Mouse (Mus musculus) heart, embryonic 10.5 days (tissue): ENCODE data around the gene Cpeb3. TPM values are rescaled to one million over a fixed set of nuclear protein-coding genes. Genes with fewer than 3 reads are reported as not detected.

Source experiments
- DNase-seq: peaks from one replicate; pipeline ENCODE4 v3.0.0-alpha.2; 2017; ENCODE audit warnings: low spot score
- H3K27ac ChIP-seq: fragments of 300-500 bp; sonication (generic); 2 replicates; pipeline ENCODE4 v1.5.1; 2016; ENCODE audit warnings: mild to moderate bottlenecking
- H3K27me3 ChIP-seq: fragments of 300-500 bp; sonication (generic); 2 replicates; pipeline ENCODE4 v1.6.1; 2016; ENCODE audit warnings: mild to moderate bottlenecking; ENCODE audit not compliant: poor library complexity, insufficient read depth, severe bottlenecking
- H3K36me3 ChIP-seq: fragments of 300-500 bp; sonication (generic); 2 replicates; pipeline ENCODE4 v1.6.1; 2016; ENCODE audit warnings: mild to moderate bottlenecking, moderate library complexity
- H3K4me1 ChIP-seq: fragments of 300-500 bp; sonication (generic); 2 replicates; pipeline ENCODE4 v1.6.1; 2016; ENCODE audit warnings: mild to moderate bottlenecking
- H3K4me3 ChIP-seq: fragments of 300-500 bp; sonication (generic); 2 replicates; pipeline ENCODE4 v1.5.1; 2016; ENCODE audit warnings: mild to moderate bottlenecking, moderate library complexity
- H3K9me3 ChIP-seq: fragments of 300-500 bp; sonication (generic); 2 replicates; pipeline ENCODE4 v1.6.1; 2016; ENCODE audit warnings: mild to moderate bottlenecking, moderate library complexity
- WGBS: fragments of 180-500 bp; shearing (Covaris S2); methylation state at CpG from one replicate; pipeline ENCODE4 v1.1.7; 2016; 5-methylcytosine and 5-hydroxymethylcytosine counted together
- polyA plus RNA-seq: library from polyadenylated mRNA; unstranded; fragments of >200 nt; fragmentation: Nextera tagmentation; extraction: Ambion mirVana; gene quantifications from 2 replicates; pipeline ENCODE4 v1.2.1, GENCODE M21; 2016

Cpeb3 gene
- polyA plus RNA-seq, 1 experiment from 2014 or later: 2.6 TPM

DNA sequence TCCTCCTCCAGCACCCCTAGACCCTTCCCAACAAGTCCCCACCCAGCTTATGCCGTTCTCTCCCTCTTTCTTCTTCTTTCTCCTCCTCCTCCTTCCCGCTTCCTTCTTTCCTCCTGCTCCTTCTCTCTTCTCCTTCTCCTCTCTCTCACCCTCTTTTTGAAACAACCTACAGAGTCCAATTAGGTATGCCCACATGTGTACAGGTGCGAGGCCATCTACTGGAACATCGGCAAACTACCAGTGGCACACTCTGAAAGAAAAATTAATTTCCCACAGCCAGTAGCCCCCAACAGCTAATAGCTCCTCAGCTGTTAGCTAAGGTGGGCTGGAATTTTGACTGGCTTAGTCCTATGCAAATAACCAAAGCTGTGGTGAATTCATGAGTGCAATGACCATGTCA lies 139.2 kb downstream of the Cpeb3 start:
- H3K27ac ChIP-seq: no peak overlapping the region
- 85% methylated on average over 4 of the region's 4 CpGs for WGBS
- H3K27me3 ChIP-seq: no peaks in the 10 kb centered on the region
- H3K4me3 ChIP-seq: no peak overlapping the region
- no peaks in the 10 kb centered on the region for H3K36me3 ChIP-seq
- peaks cover 1% of the 10 kb centered on the region; the same call in 1 of the 2 replicates for H3K4me1 ChIP-seq
- H3K9me3 ChIP-seq: no peaks in the 10 kb centered on the region
- DNase-seq: no peak

DNA sequence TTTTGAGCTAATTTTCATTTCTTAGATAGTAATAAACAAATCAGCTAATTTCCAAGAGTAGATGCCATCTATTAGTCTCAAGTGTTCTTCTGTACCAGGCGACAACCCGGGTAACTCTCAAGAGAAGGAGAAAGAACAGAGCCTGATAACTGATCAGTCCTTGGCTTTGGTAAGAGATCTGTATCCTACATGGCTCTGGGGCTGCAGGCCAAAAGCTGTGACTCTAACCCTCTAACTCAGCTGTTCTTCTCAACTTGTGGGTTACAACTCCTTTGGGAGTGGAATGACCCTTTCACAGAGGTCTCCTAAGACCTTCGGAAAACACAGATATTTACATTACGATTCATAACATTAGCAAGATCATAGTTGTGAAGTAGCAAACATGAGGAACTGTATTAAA lies 148.3 kb downstream of the Cpeb3 start:
- H3K27ac ChIP-seq: no peak overlapping the region
- no peak for DNase-seq
- WGBS: 79% methylated on average over 4 of the region's 4 CpGs
- 0 out of 2 replicates have a peak, but pooled peaks cover 7% of the 10 kb centered on the region for H3K4me1 ChIP-seq
- H3K9me3 ChIP-seq: no peaks in the 10 kb centered on the region
- H3K27me3 ChIP-seq: no peaks in the 10 kb centered on the region
- H3K4me3 ChIP-seq: no peak overlapping the region
- H3K36me3 ChIP-seq: no peaks in the 10 kb centered on the region

DNA sequence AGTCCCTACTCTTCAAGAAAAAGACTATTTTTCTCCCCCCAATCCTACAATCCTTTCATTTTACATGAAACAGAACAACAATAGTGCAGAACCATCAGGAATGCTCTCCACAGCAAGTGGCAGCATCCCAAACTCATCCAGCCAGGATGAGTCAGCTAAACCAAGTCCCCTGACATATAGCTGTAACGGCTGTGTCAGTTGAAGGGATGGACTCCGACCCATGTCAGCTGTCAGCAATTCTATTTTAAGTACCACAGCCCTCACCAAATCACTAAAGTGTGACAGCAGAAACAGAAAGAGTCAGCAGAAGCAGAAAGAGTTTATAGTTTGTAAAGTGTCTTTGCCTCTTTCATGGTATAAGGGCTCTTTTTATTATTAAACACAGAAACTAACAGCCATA lies 148.8 kb downstream of the Cpeb3 start:
- no peaks in the 10 kb centered on the region for H3K9me3 ChIP-seq
- H3K4me1 ChIP-seq: 0 out of 2 replicates have a peak, but pooled peaks cover 7% of the 10 kb centered on the region
- no peak overlapping the region for H3K4me3 ChIP-seq
- H3K36me3 ChIP-seq: no peaks in the 10 kb centered on the region
- no peak overlapping the region for H3K27ac ChIP-seq
- DNase-seq: no peak
- WGBS: 31% methylated on average over 2 of the region's 2 CpGs
- no peaks in the 10 kb centered on the region for H3K27me3 ChIP-seq

DNA sequence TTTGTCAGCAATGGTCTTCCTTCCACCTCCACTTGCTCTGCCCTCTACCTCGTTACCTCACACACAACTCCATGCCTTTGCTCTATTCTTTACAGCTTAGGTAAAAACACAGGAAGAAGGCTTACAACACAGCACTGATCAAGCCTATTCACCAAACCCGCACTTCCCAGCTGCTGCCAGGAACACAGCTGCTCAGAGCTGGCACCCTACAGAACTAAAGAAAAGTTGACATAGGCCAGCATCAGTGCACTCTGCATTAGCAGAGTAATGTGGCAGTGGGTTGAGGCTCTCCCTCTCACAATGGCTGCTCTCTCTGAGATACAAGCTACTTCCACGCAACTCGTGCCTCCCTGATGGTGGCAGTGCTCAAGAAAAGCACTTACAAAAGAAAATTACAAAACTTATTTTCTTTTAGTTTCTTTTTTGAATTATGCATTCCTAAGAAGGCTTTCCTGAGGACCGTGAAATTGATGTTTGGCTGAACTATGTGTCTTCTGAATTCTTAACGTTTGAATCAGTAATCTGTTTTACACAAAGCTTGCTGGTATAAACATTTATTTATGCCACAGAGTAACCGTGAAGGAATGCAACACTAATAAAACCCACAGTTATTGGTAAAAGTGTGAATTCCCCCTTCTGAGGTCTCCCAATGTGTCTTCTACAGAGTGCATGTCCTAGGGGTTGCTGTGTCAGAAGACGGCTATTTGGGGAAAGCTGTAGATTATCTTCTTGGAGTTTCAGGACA lies 151.1 kb downstream of the Cpeb3 start:
- Histone ChIP-seq H3K27me3 (no peaks in the 10 kb centered on the region), H3K36me3 (no peaks in the 10 kb centered on the region), H3K4me1 (0 out of 2 replicates have a peak, but pooled peaks cover 7% of the 10 kb centered on the region), H3K9me3 (no peaks in the 10 kb centered on the region), H3K4me3 (no peak overlapping the region), H3K27ac (no peak overlapping the region)
- DNase-seq: no peak
- 84% methylated on average over 8 of the region's 8 CpGs for WGBS

DNA sequence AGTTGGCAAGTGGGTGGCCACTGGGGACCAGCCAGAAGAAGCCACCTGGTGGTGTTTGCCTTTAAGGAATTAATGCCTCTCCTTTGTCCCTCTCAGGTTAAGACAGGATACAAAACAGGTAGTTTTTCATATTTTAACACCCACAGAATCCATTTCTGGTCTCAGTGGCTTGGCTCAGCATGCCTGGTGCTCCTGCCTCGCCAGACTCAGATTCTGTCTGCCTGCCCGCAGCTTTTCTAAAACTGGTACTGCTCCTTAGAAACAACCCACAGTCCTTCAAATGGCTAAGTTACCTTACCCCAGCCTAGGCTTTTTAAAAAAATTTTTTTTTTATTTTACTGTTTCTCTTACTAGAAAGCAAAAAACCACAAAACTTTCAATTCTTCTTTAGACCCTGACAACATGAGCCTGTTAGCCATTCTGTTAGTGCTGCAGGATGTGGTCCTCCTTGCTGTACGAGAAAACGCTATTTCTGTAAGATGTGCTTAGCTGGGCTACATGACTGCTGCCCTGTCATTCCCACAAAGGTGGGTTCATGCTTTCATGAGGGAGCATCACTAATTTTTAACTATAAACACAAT lies 152.3 kb downstream of the Cpeb3 start:
- Histone ChIP-seq H3K4me3 (no peak overlapping the region), H3K36me3 (no peaks in the 10 kb centered on the region), H3K27me3 (no peaks in the 10 kb centered on the region), H3K27ac (no peak overlapping the region), H3K9me3 (no peaks in the 10 kb centered on the region), H3K4me1 (0 out of 2 replicates have a peak, but pooled peaks cover 7% of the 10 kb centered on the region)
- 80% methylated on average over 4 of the region's 4 CpGs for WGBS
- no peak for DNase-seq

DNA sequence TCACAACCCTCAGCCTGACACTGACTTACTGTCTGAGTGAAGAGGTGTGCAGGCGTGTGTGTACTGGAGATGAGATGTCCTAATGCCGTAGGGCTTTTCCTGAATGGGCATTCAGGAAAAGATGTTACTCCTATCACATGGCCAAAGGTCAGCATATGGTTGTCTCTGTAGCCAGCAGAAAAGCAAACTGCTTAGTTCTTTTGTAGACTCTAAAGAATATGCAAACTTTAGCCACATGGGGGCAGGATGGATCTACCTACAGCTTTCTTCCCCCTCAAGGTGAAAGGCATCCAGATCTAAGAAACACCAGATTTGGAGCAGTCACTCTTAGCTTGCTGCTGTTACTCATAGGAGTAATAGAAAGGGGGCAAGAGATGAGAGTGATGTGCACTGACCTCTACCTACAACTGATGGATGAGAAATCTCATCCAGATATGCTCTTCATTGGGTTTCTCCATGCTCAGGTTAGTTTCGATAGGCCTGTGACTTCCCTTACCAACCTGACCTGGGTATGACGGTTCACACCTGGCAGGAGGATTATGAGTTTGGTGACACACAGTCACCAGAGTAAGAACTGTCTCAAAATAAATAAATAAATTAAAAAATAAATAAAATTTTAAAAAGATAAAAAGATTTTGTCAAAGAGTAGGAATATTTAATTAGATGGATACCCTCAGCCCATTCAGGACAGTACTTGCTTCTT lies 157.6 kb downstream of the Cpeb3 start:
- no peaks in the 10 kb centered on the region for H3K27me3 ChIP-seq
- H3K36me3 ChIP-seq: no peaks in the 10 kb centered on the region
- no peak for DNase-seq
- WGBS: 67% methylated on average over 4 of the region's 4 CpGs
- H3K9me3 ChIP-seq: no peaks in the 10 kb centered on the region
- H3K4me1 ChIP-seq: no peaks in the 10 kb centered on the region
- H3K27ac ChIP-seq: no peak overlapping the region
- H3K4me3 ChIP-seq: no peak overlapping the region

DNA sequence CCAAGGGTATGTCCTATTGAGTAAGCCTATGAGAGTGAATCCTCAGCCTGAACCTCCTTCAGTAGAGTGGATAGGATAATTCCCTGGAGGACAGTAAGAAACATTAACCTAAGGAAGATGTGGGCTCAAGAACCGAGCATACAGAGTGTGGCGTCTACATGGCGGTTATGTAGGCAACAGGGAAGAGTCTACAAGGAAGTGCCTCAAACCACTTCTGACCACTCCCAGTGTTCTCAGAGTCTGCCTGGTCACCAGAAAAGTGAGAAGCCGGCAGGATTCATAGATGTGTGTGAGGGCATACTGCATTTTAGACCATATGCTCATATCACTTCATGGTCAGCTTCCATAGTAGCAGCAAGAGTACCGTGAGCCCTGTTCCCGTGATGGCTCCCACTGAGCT lies 159.9 kb downstream of the Cpeb3 start:
- Histone ChIP-seq H3K9me3 (no peaks in the 10 kb centered on the region), H3K27ac (no peak overlapping the region), H3K4me3 (no peak overlapping the region), H3K36me3 (no peaks in the 10 kb centered on the region), H3K27me3 (no peaks in the 10 kb centered on the region), H3K4me1 (no peaks in the 10 kb centered on the region)
- no peak for DNase-seq
- WGBS: 88% methylated on average over 6 of the region's 6 CpGs

DNA sequence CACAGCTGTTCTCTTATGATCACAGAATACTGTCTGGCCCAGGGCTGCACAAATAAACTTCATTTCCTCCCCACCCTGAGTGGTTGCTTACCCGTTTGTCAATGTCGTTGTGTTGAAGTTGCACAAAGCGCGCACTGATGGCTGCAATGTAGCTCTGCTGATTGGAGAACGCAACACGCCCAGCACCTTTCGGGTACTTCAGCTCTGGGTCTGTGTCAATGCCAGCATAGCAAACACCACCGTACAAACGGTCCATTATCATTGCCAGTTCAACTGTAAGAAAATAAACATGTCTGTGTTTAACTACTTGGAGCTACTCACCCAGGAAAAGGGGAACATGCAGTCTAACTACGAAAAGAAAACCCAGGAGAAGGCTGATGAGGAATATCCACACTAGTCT lies 164.0 kb downstream of the Cpeb3 start:
- no peak for DNase-seq
- Histone ChIP-seq H3K4me1 (no peaks in the 10 kb centered on the region), H3K27ac (no peak overlapping the region), H3K36me3 (no peaks in the 10 kb centered on the region), H3K27me3 (no peaks in the 10 kb centered on the region), H3K4me3 (no peak overlapping the region), H3K9me3 (no peaks in the 10 kb centered on the region)
- 89% methylated on average over 10 of the region's 10 CpGs for WGBS

DNA sequence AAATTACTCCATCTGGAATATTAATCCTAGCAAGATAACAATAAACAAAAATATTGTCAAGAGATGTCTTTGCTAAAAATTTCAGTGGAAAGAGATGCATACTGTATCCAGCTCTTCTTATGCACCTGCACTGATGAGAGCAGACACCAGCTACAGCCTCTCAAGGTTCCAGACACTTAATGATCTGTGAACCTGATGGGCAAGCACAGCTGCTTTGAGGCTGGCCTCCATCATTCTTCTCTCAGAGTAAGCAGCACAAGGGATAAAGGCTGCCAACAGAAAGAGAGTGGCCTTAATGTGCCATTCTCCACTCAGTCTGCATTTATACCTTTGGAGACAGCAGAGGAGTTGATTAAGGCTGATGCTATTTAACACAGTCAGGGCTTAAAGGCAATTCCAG lies 167.5 kb downstream of the Cpeb3 start:
- DNase-seq: no peak
- no peaks in the 10 kb centered on the region for H3K36me3 ChIP-seq
- no peaks in the 10 kb centered on the region for H3K4me1 ChIP-seq
- no peaks in the 10 kb centered on the region for H3K9me3 ChIP-seq
- no peak overlapping the region for H3K4me3 ChIP-seq
- H3K27ac ChIP-seq: no peak overlapping the region
- H3K27me3 ChIP-seq: no peaks in the 10 kb centered on the region

DNA sequence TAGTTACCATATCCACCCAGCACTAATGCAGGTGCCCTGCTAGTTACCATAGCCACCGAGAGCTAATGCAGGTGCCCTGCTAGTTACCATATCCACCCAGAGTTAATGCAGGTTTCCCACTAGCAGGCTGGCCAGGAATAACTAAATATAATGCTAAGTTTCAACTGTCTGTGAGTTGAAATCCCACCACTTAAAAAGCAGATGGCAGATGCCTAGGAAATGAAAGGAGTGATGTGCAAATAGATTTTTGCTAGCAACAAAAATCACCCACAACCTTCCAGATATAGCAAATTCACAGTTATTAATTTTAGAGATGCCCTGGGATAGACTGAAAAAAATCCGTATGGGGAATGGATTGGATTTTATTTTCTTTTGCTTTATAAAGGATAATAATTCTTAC lies 176.0 kb downstream of the Cpeb3 start:
- Histone ChIP-seq H3K4me3 (no peak overlapping the region), H3K9me3 (no peaks in the 10 kb centered on the region), H3K36me3 (no peaks in the 10 kb centered on the region), H3K4me1 (peaks cover 6% of the 10 kb centered on the region; the same call in 1 of the 2 replicates), H3K27ac (no peak overlapping the region), H3K27me3 (no peaks in the 10 kb centered on the region)
- DNase-seq: no peak
- WGBS: 87% methylated on average over 2 of the region's 2 CpGs

DNA sequence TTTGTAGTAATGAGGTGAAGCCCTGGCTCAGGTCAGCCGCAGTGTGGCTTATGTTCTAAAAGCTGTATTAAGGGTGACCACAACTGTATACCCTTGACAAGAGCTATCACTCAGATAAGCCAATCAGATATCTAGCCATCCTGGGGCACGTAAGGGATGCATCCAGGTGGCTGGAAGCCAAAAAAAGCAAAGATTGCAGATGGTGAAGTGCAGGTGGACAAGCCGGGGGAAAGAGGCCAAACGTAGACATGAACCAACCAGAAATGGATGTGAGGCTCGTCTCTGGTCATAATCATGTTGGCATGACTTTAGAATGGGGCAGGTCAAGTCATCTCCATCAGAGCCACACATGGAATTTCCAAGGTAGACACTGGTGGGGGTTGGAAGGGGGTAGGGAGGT lies 177.0 kb downstream of the Cpeb3 start:
- peaks cover 10% of the 10 kb centered on the region for H3K4me1 ChIP-seq
- WGBS: 88% methylated on average over 5 of the region's 5 CpGs
- H3K36me3 ChIP-seq: no peaks in the 10 kb centered on the region

DNA sequence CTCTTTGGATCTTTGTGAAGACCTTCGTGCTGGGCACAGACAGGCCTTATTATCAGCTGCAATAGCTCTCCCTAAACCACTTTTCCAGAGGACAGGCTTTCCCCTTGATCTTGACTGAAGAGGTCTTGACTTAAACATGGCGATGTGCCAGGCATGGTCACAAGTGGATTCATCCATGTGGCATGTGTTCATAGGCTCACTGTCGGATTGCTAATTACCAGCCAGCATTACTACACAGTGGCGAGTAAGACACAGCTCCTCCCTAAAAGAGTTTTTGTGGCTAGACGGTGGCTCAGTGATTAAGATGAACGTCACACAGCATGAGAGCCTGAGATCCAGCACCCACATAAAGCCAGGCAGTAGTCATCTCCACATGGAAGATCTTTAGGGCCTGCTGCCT lies 178.6 kb downstream of the Cpeb3 start:
- no peak overlapping the region for H3K4me3 ChIP-seq
- no peaks in the 10 kb centered on the region for H3K9me3 ChIP-seq
- no peak for DNase-seq
- 83% methylated on average over 6 of the region's 6 CpGs for WGBS
- no peaks in the 10 kb centered on the region for H3K36me3 ChIP-seq
- no peak overlapping the region for H3K27ac ChIP-seq
- H3K27me3 ChIP-seq: no peaks in the 10 kb centered on the region
- H3K4me1 ChIP-seq: peaks cover 19% of the 10 kb centered on the region

More for the DNA sequence above, 177.0 kb downstream of the Cpeb3 start:
- DNase-seq: no peak
- no peaks in the 10 kb centered on the region for H3K27me3 ChIP-seq
- H3K27ac ChIP-seq: no peak overlapping the region
- no peaks in the 10 kb centered on the region for H3K9me3 ChIP-seq
- H3K4me3 ChIP-seq: no peak overlapping the region

DNA sequence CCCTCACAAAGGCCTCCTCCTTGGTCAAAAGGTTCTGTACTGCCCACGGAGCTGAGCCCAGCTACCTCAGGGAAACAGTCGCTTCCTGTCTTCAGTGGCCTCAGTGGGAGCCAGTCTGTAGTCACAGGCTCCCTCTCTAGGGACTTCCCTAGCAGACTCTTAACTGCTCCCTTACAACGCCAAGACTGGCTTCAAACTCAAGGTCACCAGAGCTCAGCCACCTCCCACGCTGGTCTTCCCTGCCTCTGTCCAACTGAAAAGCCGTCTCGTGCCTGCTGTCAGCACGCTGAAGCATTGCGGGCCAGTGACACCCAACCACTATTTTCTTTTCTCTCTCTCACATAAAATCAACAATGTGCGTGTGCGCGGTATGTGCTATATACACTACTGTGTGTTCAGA lies 182.0 kb downstream of the Cpeb3 start:
- 0 out of 2 replicates have a peak overlapping the region, but pooled peaks have one; percentile 1 for H3K27ac ChIP-seq
- H3K9me3 ChIP-seq: no peaks in the 10 kb centered on the region
- WGBS: 64% methylated on average over 11 of the region's 11 CpGs
- H3K36me3 ChIP-seq: no peaks in the 10 kb centered on the region; the same call in 1 of the 2 replicates
- H3K4me1 ChIP-seq: peaks cover 13% of the 10 kb centered on the region
- no peak overlapping the region for H3K4me3 ChIP-seq
- no peaks in the 10 kb centered on the region for H3K27me3 ChIP-seq
- DNase-seq: no peak
